Mouse (Mus musculus): ENCODE results near the gene Mlph. TPM values are rescaled to one million over a fixed set of nuclear protein-coding genes. Genes with fewer than 3 reads are reported as not detected.

Mlph gene
- polyA plus RNA-seq, 1 experiment from 2014 or later: 0.09 TPM

DNA sequence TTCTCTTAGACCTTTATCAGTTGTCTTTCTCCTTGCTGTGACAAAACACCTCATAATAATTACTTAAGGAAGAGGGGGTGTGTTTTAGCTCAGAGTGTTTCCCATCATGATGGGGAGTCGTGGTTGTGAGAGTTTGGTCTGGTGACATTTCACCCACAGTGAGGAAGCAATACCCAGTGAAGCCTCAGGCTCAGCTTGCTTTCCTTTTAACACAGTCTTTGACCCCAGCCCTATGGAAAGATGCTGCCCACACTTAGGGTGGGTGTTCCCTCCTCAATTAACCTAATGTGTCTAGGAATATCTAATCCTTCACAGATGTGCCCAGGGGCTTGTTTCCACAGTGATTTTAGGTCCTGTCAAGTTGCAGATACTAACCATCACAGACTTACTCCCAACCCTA, 16.9 kb upstream of the Mlph start:
- Histone ChIP-seq H3K4me2 (no peak overlapping the region), H3K4me3 (replicated peaks) (no peak overlapping the region), H3K27ac (replicated peaks) (no peak overlapping the region), H3K27me3 (replicated peaks) (no peaks in the 10 kb centered on the region), H3K36me3 (no peaks in the 10 kb centered on the region), H3K4me1 (peaks cover 7% of the 10 kb centered on the region), H3K9ac (replicated peaks) (no peak overlapping the region), H3K9me3 (replicated peaks) (no peaks in the 10 kb centered on the region)
- 66% methylated on average over 1 of the region's 1 CpGs for WGBS
- ATAC-seq (ENCODE audit: low FRiP score): no peak

DNA sequence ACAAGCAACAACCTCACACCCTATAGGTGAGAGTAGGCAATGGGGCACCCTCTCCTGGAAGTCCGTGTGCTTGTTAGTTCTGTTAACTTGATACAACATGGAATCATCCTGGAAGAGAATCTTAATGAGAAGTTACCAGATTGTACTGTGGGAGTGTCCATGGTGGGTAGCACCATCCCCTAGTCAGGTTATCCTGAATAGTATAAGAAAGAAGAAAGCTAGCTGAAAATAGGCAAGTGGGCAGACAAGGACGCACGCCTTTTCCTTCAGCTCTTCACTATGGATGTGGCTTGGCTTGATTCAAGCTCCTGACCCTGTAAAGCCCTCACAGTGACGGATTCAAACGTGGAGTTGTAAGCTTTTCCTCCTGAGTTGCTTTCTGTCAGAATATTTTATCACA, 15.1 kb upstream of the Mlph start:
- no peaks in the 10 kb centered on the region for H3K9me3 ChIP-seq (replicated peaks)
- no peak for ATAC-seq (ENCODE audit: low FRiP score)
- no peaks in the 10 kb centered on the region for H3K27me3 ChIP-seq (replicated peaks)
- 93% methylated on average over 5 of the region's 5 CpGs for WGBS
- H3K27ac ChIP-seq (replicated peaks): no peak overlapping the region
- no peak overlapping the region for H3K9ac ChIP-seq (replicated peaks)
- H3K4me3 ChIP-seq (replicated peaks): no peak overlapping the region
- peaks cover 10% of the 10 kb centered on the region for H3K4me1 ChIP-seq
- no peak overlapping the region for H3K4me2 ChIP-seq
- H3K36me3 ChIP-seq: no peaks in the 10 kb centered on the region

DNA sequence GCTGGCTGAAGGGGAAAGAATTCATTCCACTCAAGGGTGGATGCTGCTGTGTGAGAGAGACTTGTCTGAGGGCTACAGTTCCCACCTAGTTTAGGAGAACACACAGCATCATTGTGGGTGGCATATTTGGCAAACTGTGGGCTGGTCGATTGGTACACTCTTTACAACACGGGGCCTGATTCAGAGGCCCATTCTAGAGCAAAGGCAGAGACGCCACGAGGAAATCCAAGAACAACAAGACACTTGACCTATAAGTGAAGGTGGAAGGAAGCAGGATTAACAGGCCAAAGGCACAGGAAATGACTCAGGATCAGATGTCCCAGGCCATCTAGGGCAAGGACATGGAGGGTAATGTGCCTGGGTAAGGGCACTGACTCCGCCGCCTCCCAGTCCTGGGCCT, 14.5 kb upstream of the Mlph start:
- no peak for ATAC-seq (ENCODE audit: low FRiP score)
- no peaks in the 10 kb centered on the region for H3K9me3 ChIP-seq (replicated peaks)
- no peak overlapping the region for H3K27ac ChIP-seq (replicated peaks)
- peaks cover 10% of the 10 kb centered on the region for H3K4me1 ChIP-seq
- WGBS: 85% methylated on average over 6 of the region's 6 CpGs
- H3K4me3 ChIP-seq (replicated peaks): no peak overlapping the region
- no peak overlapping the region for H3K9ac ChIP-seq (replicated peaks)
- no peaks in the 10 kb centered on the region for H3K27me3 ChIP-seq (replicated peaks)
- H3K36me3 ChIP-seq: no peaks in the 10 kb centered on the region
- no peak overlapping the region for H3K4me2 ChIP-seq

DNA sequence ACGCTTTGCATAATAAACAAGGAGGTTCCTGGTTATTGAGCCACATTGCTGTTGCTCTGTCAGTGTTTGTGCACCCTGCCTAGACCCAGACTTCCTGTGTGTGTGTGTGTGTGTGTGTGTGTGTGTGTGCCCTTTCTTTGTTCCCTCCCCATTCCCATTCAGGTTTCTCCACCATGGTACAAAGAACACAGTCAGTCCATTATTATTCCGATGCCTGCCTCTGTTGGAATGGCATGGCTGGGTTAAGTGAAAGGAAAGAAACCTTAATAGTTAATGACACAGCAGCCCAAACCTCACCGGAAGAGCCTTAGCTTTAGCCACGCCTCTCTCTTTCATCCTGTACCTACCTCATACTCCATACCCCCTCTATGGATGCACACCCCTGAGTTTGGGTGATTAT, 13.6 kb upstream of the Mlph start:
- Histone ChIP-seq H3K4me2 (no peak overlapping the region), H3K4me1 (peaks cover 10% of the 10 kb centered on the region), H3K27me3 (replicated peaks) (no peaks in the 10 kb centered on the region), H3K9ac (replicated peaks) (no peak overlapping the region), H3K9me3 (replicated peaks) (no peaks in the 10 kb centered on the region), H3K4me3 (replicated peaks) (no peak overlapping the region), H3K27ac (replicated peaks) (no peak overlapping the region), H3K36me3 (no peaks in the 10 kb centered on the region)
- 58% methylated on average over 4 of the region's 4 CpGs for WGBS
- ATAC-seq (ENCODE audit: low FRiP score): no peak

DNA sequence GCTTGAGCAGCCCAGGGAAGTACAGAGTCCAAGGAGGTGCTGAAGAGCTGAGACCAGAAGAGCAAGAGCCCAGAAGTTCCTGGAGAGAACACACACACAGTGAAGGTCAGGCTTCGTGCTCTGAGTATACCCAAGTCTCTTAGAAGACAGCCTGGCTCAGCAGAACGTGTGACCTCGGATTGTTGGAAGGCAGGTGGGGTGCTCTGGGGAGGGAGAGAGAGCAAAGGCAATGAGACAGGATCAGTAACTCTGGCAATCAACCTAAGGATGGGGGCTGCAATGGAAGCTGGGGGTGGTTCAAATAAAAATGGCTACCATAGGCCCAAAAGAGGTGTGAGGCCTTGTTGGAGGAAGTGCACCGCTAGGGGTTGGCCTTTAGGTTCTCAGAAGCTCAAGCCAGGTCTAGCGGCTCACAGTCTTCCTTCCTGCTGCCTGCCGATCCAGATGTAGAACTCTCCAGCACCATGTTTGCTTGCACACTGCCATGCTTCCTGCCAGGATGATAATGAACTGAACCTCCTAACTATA, 13.1 kb upstream of the Mlph start:
- 89% methylated on average over 6 of the region's 6 CpGs for WGBS
- Histone ChIP-seq H3K4me1 (peaks cover 8% of the 10 kb centered on the region), H3K27me3 (replicated peaks) (no peaks in the 10 kb centered on the region), H3K27ac (replicated peaks) (no peak overlapping the region), H3K4me3 (replicated peaks) (no peak overlapping the region), H3K36me3 (no peaks in the 10 kb centered on the region), H3K4me2 (no peak overlapping the region), H3K9ac (replicated peaks) (no peak overlapping the region), H3K9me3 (replicated peaks) (no peaks in the 10 kb centered on the region)
- ATAC-seq (ENCODE audit: low FRiP score): no peak

DNA sequence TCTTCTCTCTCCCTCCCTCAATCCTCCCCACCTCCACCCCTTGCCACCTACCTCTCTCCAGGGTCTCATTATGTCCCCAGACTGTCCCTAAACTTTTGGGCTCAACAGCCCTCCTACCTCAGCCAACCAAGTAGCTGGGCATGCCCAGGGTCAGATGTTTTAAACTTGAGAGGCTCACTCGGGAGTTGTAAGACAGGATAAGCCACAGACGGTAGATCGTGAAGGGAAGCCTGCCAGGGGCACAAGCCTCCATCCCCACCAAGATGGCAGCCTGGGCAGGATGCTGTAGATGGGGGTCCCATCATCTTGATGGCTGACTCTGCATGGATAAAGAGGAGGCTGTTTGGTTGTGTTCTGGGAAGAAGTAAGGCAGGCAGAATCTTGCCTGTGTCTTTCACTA, 12.1 kb upstream of the Mlph start:
- WGBS: 87% methylated on average over 3 of the region's 3 CpGs
- Histone ChIP-seq H3K4me1 (peaks cover 3% of the 10 kb centered on the region), H3K36me3 (no peaks in the 10 kb centered on the region), H3K4me2 (no peak overlapping the region), H3K9me3 (replicated peaks) (no peaks in the 10 kb centered on the region), H3K27me3 (replicated peaks) (no peaks in the 10 kb centered on the region), H3K4me3 (replicated peaks) (no peak overlapping the region), H3K27ac (replicated peaks) (no peak overlapping the region), H3K9ac (replicated peaks) (no peak overlapping the region)
- no peak for ATAC-seq (ENCODE audit: low FRiP score)

DNA sequence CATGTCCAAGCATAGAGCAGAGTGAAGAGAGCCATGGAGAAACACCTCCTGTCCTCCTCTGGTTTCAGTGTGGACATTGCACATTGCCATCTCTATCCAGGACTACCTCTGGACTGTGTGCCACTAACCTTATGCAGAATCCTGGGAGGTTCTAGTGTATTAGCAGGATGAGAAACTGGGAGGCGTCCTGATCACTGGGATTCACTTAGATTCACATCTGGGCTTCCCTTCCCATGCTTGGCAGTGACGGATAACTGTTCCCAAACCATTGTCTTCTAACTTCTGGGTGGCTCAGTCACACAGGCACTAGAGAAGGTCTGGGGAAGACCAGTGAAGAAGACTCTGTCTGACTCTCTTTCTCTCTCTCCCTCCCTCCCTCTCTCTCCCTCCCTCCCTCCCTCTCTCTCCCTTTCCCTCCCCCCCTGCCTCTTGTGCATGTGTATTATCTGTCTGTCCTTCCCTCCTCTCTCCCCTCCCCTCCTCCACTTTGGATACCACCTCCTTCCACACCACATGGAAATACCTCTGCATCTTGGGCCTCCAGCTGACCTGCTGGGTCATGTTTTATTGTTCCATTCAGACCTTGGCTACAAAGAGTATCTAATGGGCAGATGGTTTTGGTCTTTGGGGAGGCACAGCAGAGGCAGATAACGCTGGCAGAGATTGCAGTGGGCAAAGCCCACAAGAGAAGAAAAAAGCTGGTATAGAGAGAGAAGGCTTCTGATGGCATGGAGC, 11.5 kb upstream of the Mlph start:
- no peaks in the 10 kb centered on the region for H3K9me3 ChIP-seq (replicated peaks)
- no peaks in the 10 kb centered on the region for H3K36me3 ChIP-seq
- WGBS: 50% methylated on average over 3 of the region's 3 CpGs
- H3K9ac ChIP-seq (replicated peaks): no peak overlapping the region
- no peak for ATAC-seq (ENCODE audit: low FRiP score)
- H3K4me1 ChIP-seq: peaks cover 3% of the 10 kb centered on the region
- H3K27ac ChIP-seq (replicated peaks): no peak overlapping the region; the same call in 1 of the 2 replicates
- H3K4me3 ChIP-seq (replicated peaks): no peak overlapping the region
- H3K4me2 ChIP-seq: no peak overlapping the region
- no peaks in the 10 kb centered on the region for H3K27me3 ChIP-seq (replicated peaks)

DNA sequence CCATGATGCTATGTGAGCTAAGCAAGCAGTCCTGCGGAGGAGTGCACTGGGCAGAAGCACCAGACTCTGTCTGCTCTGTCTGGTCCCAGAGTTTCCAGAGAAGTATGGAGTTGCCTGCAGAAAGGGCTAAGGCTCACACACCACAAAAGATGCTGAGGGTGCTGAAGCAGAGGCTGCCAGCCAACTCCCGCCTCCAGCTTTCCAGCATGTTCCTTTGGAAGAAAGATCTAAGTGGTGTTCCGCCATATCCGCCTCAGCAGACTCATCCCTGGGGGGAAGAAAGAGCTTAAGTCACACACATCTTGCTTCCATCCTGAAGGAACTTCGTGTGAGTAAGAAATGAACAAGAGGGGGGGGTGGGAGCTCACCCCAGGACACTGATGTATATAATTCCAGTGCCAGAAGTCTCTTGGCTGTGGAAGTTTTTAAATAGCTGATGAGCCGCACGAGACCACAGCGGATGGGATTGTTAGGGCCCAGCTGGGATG, 10.9 kb upstream of the Mlph start:
- ATAC-seq (ENCODE audit: low FRiP score): no peak
- no peak overlapping the region for H3K4me2 ChIP-seq
- no peak overlapping the region; the same call in 1 of the 2 replicates for H3K27ac ChIP-seq (replicated peaks)
- H3K4me3 ChIP-seq (replicated peaks): no peak overlapping the region
- no peaks in the 10 kb centered on the region for H3K27me3 ChIP-seq (replicated peaks)
- no peaks in the 10 kb centered on the region for H3K36me3 ChIP-seq
- 54% methylated on average over 8 of the region's 8 CpGs for WGBS
- peaks cover 5% of the 10 kb centered on the region for H3K4me1 ChIP-seq
- H3K9me3 ChIP-seq (replicated peaks): no peaks in the 10 kb centered on the region
- H3K9ac ChIP-seq (replicated peaks): no peak overlapping the region

DNA sequence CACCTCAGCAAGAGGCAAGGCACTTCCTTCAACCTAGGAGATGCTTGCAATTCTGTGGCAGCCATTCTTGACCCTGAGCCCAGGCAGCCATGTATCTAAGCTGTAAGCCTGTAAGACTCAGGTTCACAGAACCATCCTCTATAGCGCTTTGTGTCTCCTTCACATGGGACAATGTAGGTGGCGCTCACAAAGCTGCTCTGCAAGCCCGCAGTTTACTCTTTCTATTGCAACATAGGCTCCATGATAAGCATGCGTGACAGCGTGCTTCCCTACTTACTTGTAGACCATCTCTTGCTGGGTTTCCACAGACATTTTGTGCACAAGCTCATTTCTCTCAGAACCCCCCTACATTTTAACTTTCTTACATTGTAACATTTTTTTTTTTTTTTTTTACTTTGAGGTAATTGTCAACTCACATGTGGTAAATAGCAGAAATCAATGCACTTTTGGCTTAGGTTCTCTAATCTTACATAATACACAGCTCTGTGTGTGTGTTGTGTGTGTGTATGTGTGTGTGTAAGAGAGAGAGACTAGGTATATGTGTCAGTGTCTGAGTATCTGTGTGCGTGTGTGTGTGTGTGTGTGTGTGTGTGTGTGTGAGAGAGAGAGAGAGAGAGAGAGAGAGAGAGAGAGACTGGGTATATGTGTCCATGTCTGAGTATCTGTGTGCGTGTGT, 10.0 kb upstream of the Mlph start:
- ATAC-seq (ENCODE audit: low FRiP score): no peak
- peak overlapping the region; percentile 25; the same call in 1 of the 2 replicates for H3K27ac ChIP-seq (replicated peaks)
- no peak overlapping the region for H3K4me2 ChIP-seq
- H3K9ac ChIP-seq (replicated peaks): no peak overlapping the region
- H3K9me3 ChIP-seq (replicated peaks): no peaks in the 10 kb centered on the region
- H3K4me3 ChIP-seq (replicated peaks): no peak overlapping the region
- no peaks in the 10 kb centered on the region for H3K27me3 ChIP-seq (replicated peaks)
- no peaks in the 10 kb centered on the region for H3K36me3 ChIP-seq
- peaks cover 11% of the 10 kb centered on the region for H3K4me1 ChIP-seq
- 86% methylated on average over 7 of the region's 7 CpGs for WGBS

DNA sequence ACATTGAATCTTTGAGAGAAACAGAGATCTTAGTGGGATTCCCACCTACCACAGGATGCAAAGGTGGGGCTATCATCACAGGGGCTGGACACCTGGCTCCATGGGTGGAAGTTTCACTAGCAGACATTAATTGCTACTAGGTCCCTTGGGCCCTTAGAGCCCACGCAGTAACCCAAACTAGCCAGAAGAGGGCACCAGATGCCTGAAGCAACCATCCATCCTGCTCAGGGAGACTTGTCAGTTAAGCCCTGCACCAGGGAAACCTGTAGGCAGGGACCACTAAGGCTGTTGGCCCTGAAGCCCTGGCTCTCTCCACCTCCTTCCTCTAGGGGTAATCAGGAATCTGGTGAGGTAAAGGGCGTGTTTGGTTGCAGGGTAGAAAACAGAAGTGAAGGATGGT, 8.5 kb upstream of the Mlph start:
- no peak overlapping the region for H3K4me3 ChIP-seq (replicated peaks)
- no peak overlapping the region for H3K9ac ChIP-seq (replicated peaks)
- H3K4me2 ChIP-seq: no peak overlapping the region
- no peaks in the 10 kb centered on the region for H3K36me3 ChIP-seq
- no peaks in the 10 kb centered on the region for H3K9me3 ChIP-seq (replicated peaks)
- no peak overlapping the region for H3K27ac ChIP-seq (replicated peaks)
- ATAC-seq (ENCODE audit: low FRiP score): no peak
- peaks cover 16% of the 10 kb centered on the region for H3K4me1 ChIP-seq
- WGBS: 14% methylated on average over 2 of the region's 2 CpGs
- H3K27me3 ChIP-seq (replicated peaks): no peaks in the 10 kb centered on the region

DNA sequence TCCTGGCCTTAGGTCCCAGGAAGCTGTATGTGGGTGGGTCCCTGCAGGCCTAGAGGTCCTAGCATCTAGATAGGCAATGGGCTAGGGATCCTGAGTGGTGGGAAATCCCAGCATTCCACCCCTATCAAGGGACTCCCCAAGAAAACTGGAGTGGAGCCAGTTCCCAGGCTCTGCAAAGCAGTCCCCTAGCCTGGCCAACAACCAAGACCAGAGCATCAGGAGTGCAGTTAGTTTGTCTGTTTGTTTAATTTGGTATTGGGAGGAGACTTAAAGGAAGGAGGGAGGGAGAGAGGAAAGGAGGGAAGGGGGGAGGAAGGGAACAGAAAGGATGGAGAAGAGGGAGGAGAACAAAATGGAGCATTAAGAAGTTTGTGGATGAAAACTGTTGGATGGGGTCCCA, 5.7 kb upstream of the Mlph start:
- Histone ChIP-seq H3K4me3 (replicated peaks) (no peak overlapping the region), H3K9me3 (replicated peaks) (no peaks in the 10 kb centered on the region), H3K9ac (replicated peaks) (no peak overlapping the region), H3K4me2 (0 out of 2 replicates have a peak overlapping the region, but pooled peaks have one; percentile 15), H3K27ac (replicated peaks) (0 out of 2 replicates have a peak overlapping the region, but pooled peaks have one; percentile 23), H3K27me3 (replicated peaks) (no peaks in the 10 kb centered on the region), H3K4me1 (peaks cover 13% of the 10 kb centered on the region), H3K36me3 (no peaks in the 10 kb centered on the region)
- ATAC-seq (ENCODE audit: low FRiP score): peak; percentile 55; the same call in 1 of the 2 replicates

DNA sequence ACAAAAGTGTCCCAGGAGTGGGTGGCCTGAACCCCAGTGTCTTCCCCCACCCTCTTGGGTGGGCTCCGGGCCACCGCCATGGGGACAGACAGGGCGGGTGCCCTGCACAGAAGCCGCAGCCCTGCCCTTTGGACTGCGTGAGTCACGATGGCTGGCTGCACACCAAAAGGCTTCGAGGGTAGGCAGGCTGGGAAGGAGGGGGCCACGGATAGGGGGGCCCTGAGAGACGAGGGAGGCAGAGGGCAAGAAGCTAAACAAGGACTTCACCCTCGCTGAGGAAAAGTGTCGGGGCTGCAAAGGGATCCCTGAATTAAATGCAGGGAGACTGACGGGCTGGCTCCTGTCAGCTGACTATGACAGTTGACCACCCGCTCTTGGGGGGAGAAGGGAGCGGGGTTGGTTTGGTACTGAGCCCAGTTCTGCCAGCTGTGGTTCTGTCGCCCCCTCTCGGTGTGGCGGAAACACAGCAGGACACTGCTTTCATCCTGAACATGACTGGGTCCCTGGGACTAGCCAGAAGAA, 5.2 kb upstream of the Mlph start:
- Histone ChIP-seq H3K4me3 (replicated peaks) (no peak overlapping the region), H3K27me3 (replicated peaks) (0 out of 2 replicates have a peak, but pooled peaks cover 3% of the 10 kb centered on the region), H3K27ac (replicated peaks) (0 out of 2 replicates have a peak overlapping the region, but pooled peaks have one; percentile 23), H3K4me2 (peak overlapping the region; percentile 15), H3K9ac (replicated peaks) (no peak overlapping the region), H3K9me3 (replicated peaks) (no peaks in the 10 kb centered on the region), H3K36me3 (no peaks in the 10 kb centered on the region), H3K4me1 (peaks cover 16% of the 10 kb centered on the region)
- WGBS: 31% methylated on average over 17 of the region's 17 CpGs
- no peak for ATAC-seq (ENCODE audit: low FRiP score)

Data from neural tube, embryonic 15.5 days (tissue).